Mouse (Mus musculus) limb, embryonic 14.5 days (tissue): ENCODE results near the gene Nle1. TPM values are rescaled to one million over a fixed set of nuclear protein-coding genes. Genes with fewer than 3 reads are reported as not detected.
"Not testable (repeated sequence)": the region's sequence is repeated elsewhere in the genome, so short reads cannot be mapped to it uniquely, and the experiment has no call there.

Experiments
- ATAC-seq: fragments of 200-750 bp; cut with Nextera tagmentation; 2 replicates; pipeline ENCODE4 v1.8.0; 2017; ENCODE audit warnings: low read depth, moderate number of reproducible peaks, moderate TSS enrichment; ENCODE audit not compliant: low FRiP score
- DNase-seq: peaks from one replicate; pipeline ENCODE4 v3.0.0-alpha.2; 2015; ENCODE audit warnings: low spot score
- H3K27ac ChIP-seq: fragments of 300-500 bp; sonication (generic); replicated peaks from 2 replicates; pipeline ENCODE4 v1.5.1; 2014; ENCODE audit warnings: low read depth, mild to moderate bottlenecking, low read length, moderate library complexity, mixed read lengths
- H3K27me3 ChIP-seq: fragments of 300-500 bp; sonication (generic); 2 replicates; pipeline ENCODE4 v1.6.1; 2014; ENCODE audit warnings: low read length, mixed read lengths; ENCODE audit not compliant: control insufficient read depth, insufficient read depth
- H3K36me3 ChIP-seq: fragments of 300-500 bp; sonication (generic); 2 replicates; pipeline ENCODE4 v1.6.1; 2014; ENCODE audit warnings: mild to moderate bottlenecking, low read length, moderate library complexity, mixed read lengths; ENCODE audit not compliant: control insufficient read depth, insufficient read depth
- H3K4me1 ChIP-seq: fragments of 300-500 bp; sonication (generic); 2 replicates; pipeline ENCODE4 v1.6.1; 2014; ENCODE audit warnings: antibody characterized with exemption, low read length, mixed read lengths; ENCODE audit not compliant: control insufficient read depth, insufficient read depth
- H3K4me2 ChIP-seq: fragments of 300-500 bp; sonication (generic); replicated peaks from 2 replicates; pipeline ENCODE4 v1.6.1; 2014; ENCODE audit warnings: low read depth, mild to moderate bottlenecking, low read length, moderate library complexity; ENCODE audit not compliant: severe bottlenecking
- H3K4me3 ChIP-seq: fragments of 300-500 bp; sonication (generic); replicated peaks from 2 replicates; pipeline ENCODE4 v1.5.1; 2014; ENCODE audit warnings: low read length
- H3K9ac ChIP-seq: fragments of 300-500 bp; sonication (generic); 2 replicates; pipeline ENCODE4 v1.6.1; 2014; ENCODE audit warnings: mild to moderate bottlenecking, low read depth, low read length, moderate library complexity; ENCODE audit not compliant: severe bottlenecking
- H3K9me3 ChIP-seq: fragments of 300-500 bp; sonication (generic); 2 replicates; pipeline ENCODE4 v1.6.1; 2016; ENCODE audit warnings: low read length; ENCODE audit not compliant: control insufficient read depth
- POLR2A ChIP-seq: fragments of 200-500 bp; IDR thresholded peaks from 2 replicates; pipeline ENCODE4 v1.8.0; 2012; ENCODE audit warnings: inconsistent platforms, mild to moderate bottlenecking, moderate library complexity, borderline replicate concordance; ENCODE audit not compliant: insufficient read depth, insufficient read length; ENCODE audit errors: extremely low read depth
- WGBS: fragments of 180-500 bp; shearing (Covaris S2); extraction: QIAGEN DNeasy Blood & Tissue Kit; methylation state at CpG from one replicate; pipeline ENCODE4 v1.1.7; 2014; 5-methylcytosine and 5-hydroxymethylcytosine counted together
- polyA plus RNA-seq, 2 experiments: library from polyadenylated mRNA; depleted of rRNA in 1 of 2; stranded (reverse) in 1 of 2; unstranded in 1 of 2; fragments of >200 nt; fragmentation: Nextera tagmentation in 1 of 2; extraction: Ambion mirVana in 1 of 2; gene quantifications; 2 replicates each; pipeline versions ENCODE4 v1.2.1 to v1.2.3; 2012 to 2014

Nle1 gene
- polyA plus RNA-seq, 2 experiments = 30.0 to 81.6 TPM

GRCm38 (mm10) chr11:82943336-82943735 lies 35.1 kb upstream of the Nle1 start:
- Histone ChIP-seq H3K27ac (no peak overlapping the region), H3K4me3 (no peak overlapping the region), H3K4me1 (no peaks in the 10 kb centered on the region), H3K27me3 (peaks cover 8% of the 10 kb centered on the region; the same call in 1 of the 2 replicates), H3K9ac (no peak overlapping the region), H3K9me3 (no peaks in the 10 kb centered on the region), H3K36me3 (no peaks in the 10 kb centered on the region), H3K4me2 (no peak overlapping the region)
- ATAC-seq (no peak), DNase-seq (no peak)
- WGBS = 14% methylated on average over 6 of the region's 6 CpGs
- no peak for TF ChIP-seq POLR2A

- Histone ChIP-seq H3K4me1 (peaks cover 3% of the 10 kb centered on the region; the same call in 1 of the 2 replicates), H3K9ac (peak overlapping the region; percentile 43; the same call in 1 of the 2 replicates), H3K4me3 (peak overlapping the region; percentile 45), H3K27me3 (peaks cover 67% of the 10 kb centered on the region), H3K9me3 (no peaks in the 10 kb centered on the region), H3K27ac (no peak overlapping the region), H3K36me3 (no peaks in the 10 kb centered on the region), H3K4me2 (peak overlapping the region; percentile 91)
- ATAC-seq = no peak
- 6% methylated on average over 25 of the region's 29 CpGs for WGBS
- TF ChIP-seq POLR2A = no peak
- no peak for DNase-seq
These were observed 25.0 kb upstream of the Nle1 start for GRCm38 (mm10) chr11:82933186-82933585.

DNA sequence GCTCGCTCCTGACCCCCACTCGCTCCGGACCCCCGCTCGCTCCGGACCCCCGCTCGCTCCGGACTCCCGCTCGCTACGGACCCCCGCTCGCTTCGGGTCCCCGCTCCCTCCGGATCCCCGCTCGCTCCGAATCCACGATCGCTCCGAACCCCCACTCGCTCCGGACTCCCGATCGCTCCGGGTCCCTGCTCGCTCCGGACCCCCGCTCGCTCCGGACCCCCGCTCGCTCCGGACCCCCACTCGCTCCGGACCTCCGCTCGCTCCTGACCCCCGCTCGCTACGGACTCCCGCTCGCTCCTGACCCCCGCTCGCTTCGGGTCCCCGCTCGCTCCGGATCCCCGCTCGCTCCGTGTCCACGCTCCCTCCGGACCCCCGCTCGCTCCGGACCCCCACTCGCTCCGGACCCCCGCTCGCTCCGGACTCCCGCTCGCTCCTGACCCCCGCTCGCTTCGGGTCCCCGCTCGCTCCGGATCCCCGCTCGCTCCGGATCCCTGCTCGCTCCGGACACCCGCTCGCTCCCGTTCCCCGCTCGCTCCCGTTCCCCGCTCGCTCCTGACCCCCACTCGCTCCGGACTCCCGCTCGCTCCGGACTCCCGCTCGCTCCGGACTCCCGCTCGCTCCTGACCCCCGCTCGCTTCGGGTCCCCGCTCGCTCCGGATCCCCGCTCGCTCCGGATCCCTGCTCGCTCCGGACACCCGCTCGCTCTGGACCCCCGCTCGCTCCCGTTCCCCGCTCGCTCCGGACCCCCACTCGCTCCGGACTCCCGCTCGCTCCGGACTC lies 23.6 kb upstream of the Nle1 start:
- H3K9ac ChIP-seq = peak overlapping the region; percentile 38; the same call in 1 of the 2 replicates
- not testable (repeated sequence) for H3K4me1 ChIP-seq, DNase-seq, H3K27ac ChIP-seq, H3K9me3 ChIP-seq, H3K36me3 ChIP-seq, ATAC-seq
- WGBS = 1% methylated on average over 33 of the region's 119 CpGs
- peak overlapping the region; percentile 91 for H3K4me2 ChIP-seq
- H3K27me3 ChIP-seq = peaks cover 75% of the 10 kb centered on the region
- H3K4me3 ChIP-seq = peak overlapping the region; percentile 45

- not testable (repeated sequence) for H3K9me3 ChIP-seq, ATAC-seq, H3K4me1 ChIP-seq, H3K9ac ChIP-seq, H3K36me3 ChIP-seq, DNase-seq, H3K27ac ChIP-seq
- Histone ChIP-seq H3K27me3 (peaks cover 69% of the 10 kb centered on the region), H3K4me3 (peak overlapping the region; percentile 45), H3K4me2 (peak overlapping the region; percentile 91)
- WGBS = 1% methylated on average over 40 of the region's 63 CpGs
These were observed 22.9 kb upstream of the Nle1 start for GRCm38 (mm10) chr11:82931161-82931560.

GRCm38 (mm10) chr11:82930391-82930955 lies 22.3 kb upstream of the Nle1 start:
- H3K4me2 ChIP-seq = peak overlapping the region; percentile 91
- not testable (repeated sequence) for H3K4me1 ChIP-seq, H3K9me3 ChIP-seq, H3K9ac ChIP-seq, H3K36me3 ChIP-seq, DNase-seq, ATAC-seq, H3K27ac ChIP-seq
- H3K4me3 ChIP-seq = peak overlapping the region; percentile 45
- H3K27me3 ChIP-seq = peaks cover 67% of the 10 kb centered on the region
- 2% methylated on average over 47 of the region's 85 CpGs for WGBS
